Mouse (Mus musculus) megakaryocyte, embryonic 14.5 days (primary cell): ENCODE measurements around the gene Morn4.

Source experiments
- FLI1 ChIP-seq: IDR thresholded peaks from 2 replicates; pipeline ENCODE4 v1.6.1; 2012; ENCODE audit warnings: low read length, inconsistent platforms, mixed read lengths
- GATA1 ChIP-seq: IDR thresholded peaks from 3 replicates; pipeline ENCODE4 v1.6.1; 2012; ENCODE audit warnings: mixed read lengths, low read length, inconsistent platforms, borderline replicate concordance

DNA sequence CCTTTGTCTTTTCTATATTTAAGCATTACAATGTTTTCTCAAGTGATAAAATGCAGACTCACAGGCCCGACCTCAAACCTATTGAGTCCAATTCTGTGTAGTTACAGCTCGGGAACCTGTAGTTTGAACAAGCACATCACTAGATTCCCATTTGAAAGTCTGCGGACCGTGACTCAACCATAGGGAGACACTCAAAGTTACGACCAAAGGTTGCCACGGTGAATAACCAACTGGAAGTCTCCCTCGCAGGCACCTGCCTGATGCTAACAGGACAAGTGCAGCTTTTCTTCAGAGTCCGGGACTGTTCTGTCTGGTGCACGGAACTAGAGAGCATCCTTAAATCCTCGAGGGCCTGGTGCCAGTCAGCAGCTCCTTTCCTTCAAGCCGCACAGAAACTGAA lies 5.7 kb downstream of the Morn4 start:
- TF ChIP-seq GATA1 (no peak), FLI1 (no peak)
